Mouse (Mus musculus) limb, embryonic 12.5 days (tissue): Measurements from ENCODE around the gene Spo11. TPM values are rescaled to one million over a fixed set of nuclear protein-coding genes. Genes with fewer than 3 reads are reported as not detected.
A peak's percentile ranks its signal among the peaks of the same experiment; 100 is the strongest.

Experiments used
- ATAC-seq: fragments of 200-750 bp; cut with Nextera tagmentation; 2 replicates; pipeline ENCODE4 v1.8.0; 2017; ENCODE audit warnings: low read depth, moderate TSS enrichment; ENCODE audit not compliant: insufficient number of reproducible peaks, insufficient read depth, low FRiP score, low TSS enrichment
- H3K27ac ChIP-seq: fragments of 300-500 bp; sonication (generic); 2 replicates; pipeline ENCODE4 v1.5.1; 2016; ENCODE audit warnings: mild to moderate bottlenecking, moderate library complexity
- H3K27me3 ChIP-seq: fragments of 300-500 bp; sonication (generic); 2 replicates; pipeline ENCODE4 v1.6.1; 2016; ENCODE audit warnings: mild to moderate bottlenecking, moderate library complexity
- H3K36me3 ChIP-seq: fragments of 300-500 bp; sonication (generic); 2 replicates; pipeline ENCODE4 v1.6.1; 2016; ENCODE audit warnings: mild to moderate bottlenecking, moderate library complexity
- H3K4me1 ChIP-seq: fragments of 300-500 bp; sonication (generic); replicated peaks from 2 replicates; pipeline ENCODE4 v1.6.1; 2016
- H3K4me2 ChIP-seq: fragments of 300-500 bp; sonication (generic); 2 replicates; pipeline ENCODE4 v1.6.1; 2016; ENCODE audit warnings: mild to moderate bottlenecking, moderate library complexity
- H3K4me3 ChIP-seq: fragments of 300-500 bp; sonication (generic); replicated peaks from 2 replicates; pipeline ENCODE4 v1.5.1; 2016; ENCODE audit warnings: mild to moderate bottlenecking
- H3K9ac ChIP-seq: fragments of 300-500 bp; sonication (generic); replicated peaks from 2 replicates; pipeline ENCODE4 v1.6.1; 2016; ENCODE audit warnings: mild to moderate bottlenecking, moderate library complexity
- H3K9me3 ChIP-seq: fragments of 300-500 bp; sonication (generic); 2 replicates; pipeline ENCODE4 v1.6.1; 2016; ENCODE audit warnings: mild to moderate bottlenecking, moderate library complexity
- WGBS: fragments of 180-500 bp; shearing (Covaris S2); methylation state at CpG from one replicate; pipeline ENCODE4 v1.1.7; 2016; 5-methylcytosine and 5-hydroxymethylcytosine counted together
- polyA plus RNA-seq: library from polyadenylated mRNA; unstranded; fragments of >200 nt; fragmentation: Nextera tagmentation; extraction: Ambion mirVana; gene quantifications from 2 replicates; pipeline ENCODE4 v1.2.1, GENCODE M21; 2016

The Spo11 gene
- polyA plus RNA-seq, 1 experiment from 2014 or later = 1.6 TPM

DNA sequence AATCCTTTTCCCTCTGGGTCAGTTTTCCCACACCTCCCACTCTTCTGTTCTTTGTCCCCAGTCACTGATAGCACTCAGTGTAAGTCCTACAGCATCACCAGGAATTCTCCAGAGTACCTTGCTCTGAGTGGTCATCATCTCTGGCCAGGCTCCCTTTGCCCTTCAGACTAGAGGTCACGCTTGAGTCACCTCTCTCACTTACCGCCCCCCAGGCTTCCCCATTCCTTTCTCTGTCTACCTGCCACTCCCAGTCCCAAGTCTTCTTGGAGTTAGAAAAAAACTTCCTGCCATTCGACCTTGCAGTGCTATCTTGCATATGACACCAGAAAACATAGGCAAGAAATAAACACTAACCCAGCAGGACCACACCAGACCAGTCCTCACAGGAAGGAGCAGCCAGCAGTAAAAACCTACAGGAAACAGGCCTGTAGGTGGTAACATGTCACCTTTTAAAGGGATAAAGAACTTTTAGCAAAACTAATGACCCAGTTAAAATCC lies 32.8 kb downstream of the Spo11 start:
- no peak for ATAC-seq
- H3K9me3 ChIP-seq = no peaks in the 10 kb centered on the region
- WGBS = 76% methylated on average over 3 of the region's 3 CpGs
- no peak overlapping the region for H3K27ac ChIP-seq
- 0 out of 2 replicates have a peak, but pooled peaks cover 3% of the 10 kb centered on the region for H3K4me1 ChIP-seq
- H3K4me3 ChIP-seq = no peak overlapping the region
- no peaks in the 10 kb centered on the region for H3K27me3 ChIP-seq
- no peak overlapping the region for H3K4me2 ChIP-seq
- no peak overlapping the region for H3K9ac ChIP-seq
- H3K36me3 ChIP-seq = peaks cover 95% of the 10 kb centered on the region

DNA sequence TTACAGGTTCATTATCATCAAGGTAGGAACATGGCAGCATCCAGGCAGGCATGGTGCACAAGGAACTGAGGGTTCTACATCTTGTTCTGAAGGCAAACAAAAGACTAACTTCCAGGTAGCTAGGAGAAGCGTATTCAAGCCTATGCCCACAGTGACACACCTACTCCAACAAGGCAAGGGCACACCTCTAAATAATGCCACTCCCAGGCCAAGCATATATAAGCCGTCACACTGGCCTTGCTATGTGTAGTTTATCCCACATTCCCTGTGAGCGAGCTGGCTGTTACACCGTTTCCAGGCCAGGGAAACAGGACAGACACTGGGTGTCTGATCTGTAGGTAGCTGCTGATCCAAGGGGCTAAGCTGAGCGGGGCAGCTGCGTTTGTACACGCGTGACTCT lies 33.9 kb downstream of the Spo11 start:
- WGBS = 94% methylated on average over 8 of the region's 8 CpGs
- H3K27ac ChIP-seq = no peak overlapping the region
- peaks cover 100% of the 10 kb centered on the region for H3K36me3 ChIP-seq
- H3K4me3 ChIP-seq = no peak overlapping the region
- H3K4me1 ChIP-seq = 0 out of 2 replicates have a peak, but pooled peaks cover 3% of the 10 kb centered on the region
- no peak overlapping the region for H3K9ac ChIP-seq
- H3K4me2 ChIP-seq = no peak overlapping the region
- no peaks in the 10 kb centered on the region for H3K9me3 ChIP-seq
- no peaks in the 10 kb centered on the region for H3K27me3 ChIP-seq
- ATAC-seq = no peak

DNA sequence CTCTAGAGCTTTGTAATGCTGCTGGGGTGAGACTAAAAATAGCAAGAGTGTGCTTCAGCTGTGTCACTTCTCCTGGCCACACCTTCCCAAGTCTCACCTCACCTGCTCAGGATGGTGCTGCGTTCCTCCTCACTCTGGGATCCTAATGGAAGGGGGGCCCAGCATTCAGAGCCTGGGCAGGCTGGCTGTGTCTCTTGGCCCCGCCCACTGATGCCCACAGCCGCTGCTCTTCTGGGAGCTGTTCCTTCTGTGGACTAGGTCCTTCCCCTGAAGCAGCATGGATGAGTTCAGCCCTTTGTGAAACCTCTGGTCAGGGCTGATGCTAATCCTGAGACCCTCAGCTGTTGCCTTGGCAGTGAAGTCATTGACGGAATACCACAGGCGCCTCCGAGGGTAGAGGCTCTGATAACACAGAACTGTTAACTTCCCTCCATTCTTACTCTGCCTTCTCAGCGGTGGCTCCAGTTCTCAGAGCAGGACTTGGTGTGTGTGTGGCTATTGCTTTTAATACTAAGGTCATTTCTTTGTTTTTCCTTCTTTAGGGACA lies 37.3 kb downstream of the Spo11 start:
- no peak for ATAC-seq
- Histone ChIP-seq H3K9me3 (no peaks in the 10 kb centered on the region), H3K4me3 (no peak overlapping the region), H3K4me1 (peaks cover 15% of the 10 kb centered on the region), H3K4me2 (no peak overlapping the region), H3K27me3 (peaks cover 12% of the 10 kb centered on the region; the same call in 1 of the 2 replicates), H3K9ac (no peak overlapping the region), H3K27ac (no peak overlapping the region), H3K36me3 (peaks cover 66% of the 10 kb centered on the region)
- WGBS = 78% methylated on average over 7 of the region's 7 CpGs

DNA sequence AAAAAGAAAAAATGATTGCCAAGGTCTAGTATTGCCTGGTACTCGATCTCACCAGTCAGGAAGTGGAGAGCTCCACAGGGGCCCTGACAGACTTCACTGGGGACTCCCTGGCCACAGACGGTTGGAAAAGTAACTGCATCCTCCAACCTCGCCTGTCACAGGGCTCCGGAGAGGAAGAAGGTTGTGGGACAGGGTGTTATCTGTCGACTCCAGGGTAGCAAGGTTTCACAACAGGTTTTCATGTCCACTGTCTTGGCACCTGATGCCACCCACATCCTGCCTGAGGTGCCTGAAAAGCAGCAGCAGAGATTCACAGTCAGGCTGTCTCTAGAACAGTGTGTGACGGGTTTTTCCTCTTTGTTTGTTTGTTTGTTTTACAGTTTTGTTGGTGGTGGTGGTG lies 40.4 kb downstream of the Spo11 start:
- Histone ChIP-seq H3K9ac (no peak overlapping the region), H3K27me3 (peaks cover 23% of the 10 kb centered on the region), H3K4me3 (no peak overlapping the region), H3K4me2 (no peak overlapping the region), H3K36me3 (peaks cover 35% of the 10 kb centered on the region), H3K4me1 (peaks cover 27% of the 10 kb centered on the region), H3K9me3 (no peaks in the 10 kb centered on the region), H3K27ac (no peak overlapping the region)
- 41% methylated on average over 6 of the region's 6 CpGs for WGBS
- ATAC-seq = no peak

DNA sequence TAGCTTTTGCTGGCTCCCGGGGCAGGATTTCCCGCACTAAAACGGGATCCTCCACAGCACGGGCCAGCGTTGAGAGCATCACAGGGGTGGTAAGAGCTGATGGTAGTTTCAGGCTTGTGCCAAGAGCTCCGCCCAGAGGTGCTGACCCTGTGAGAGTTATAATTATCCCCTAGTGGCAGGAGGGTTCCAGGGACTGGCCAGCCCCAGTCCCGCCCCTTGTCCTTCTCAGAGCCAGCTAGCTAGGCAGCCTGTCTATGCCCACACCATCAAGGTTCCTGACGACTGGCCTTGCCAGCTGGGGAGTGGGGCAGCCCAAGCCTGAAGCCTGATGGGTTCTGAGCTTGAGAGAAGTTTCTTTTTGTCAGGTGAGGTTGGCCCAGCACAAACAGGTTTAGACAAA lies 41.1 kb downstream of the Spo11 start:
- peaks cover 31% of the 10 kb centered on the region for H3K4me1 ChIP-seq
- ATAC-seq = no peak
- H3K4me3 ChIP-seq = no peak overlapping the region
- peaks cover 28% of the 10 kb centered on the region for H3K36me3 ChIP-seq
- no peak overlapping the region for H3K4me2 ChIP-seq
- peaks cover 23% of the 10 kb centered on the region for H3K27me3 ChIP-seq
- no peak overlapping the region for H3K27ac ChIP-seq
- 12% methylated on average over 8 of the region's 8 CpGs for WGBS
- no peak overlapping the region for H3K9ac ChIP-seq
- no peaks in the 10 kb centered on the region for H3K9me3 ChIP-seq

DNA sequence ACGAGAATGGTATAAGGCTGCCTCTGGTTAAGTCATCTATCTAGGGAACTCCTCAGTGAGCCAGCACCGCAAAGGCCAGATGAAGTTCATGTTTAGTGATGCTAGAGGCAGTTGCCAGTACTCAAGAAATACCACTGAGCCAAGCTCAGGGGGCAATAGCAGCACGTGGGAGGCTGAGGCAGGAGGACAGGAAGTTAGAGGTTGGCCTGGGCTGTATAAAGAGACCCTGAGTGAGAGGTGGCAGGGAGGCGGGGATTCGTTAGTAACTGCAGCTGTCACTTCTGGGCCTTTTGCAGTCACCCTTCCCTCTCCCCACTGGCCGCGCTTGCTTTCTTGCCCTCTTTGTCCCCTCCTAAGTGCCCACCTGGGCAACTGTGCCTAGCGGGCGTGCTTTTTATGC lies 41.8 kb downstream of the Spo11 start:
- Histone ChIP-seq H3K4me2 (peak overlapping the region; percentile 73), H3K4me1 (peaks cover 38% of the 10 kb centered on the region), H3K4me3 (peak overlapping the region; percentile 40), H3K27me3 (peaks cover 23% of the 10 kb centered on the region), H3K36me3 (peaks cover 25% of the 10 kb centered on the region), H3K9ac (peak overlapping the region; percentile 46), H3K9me3 (no peaks in the 10 kb centered on the region), H3K27ac (no peak overlapping the region)
- no peak for ATAC-seq
- 13% methylated on average over 9 of the region's 9 CpGs for WGBS

DNA sequence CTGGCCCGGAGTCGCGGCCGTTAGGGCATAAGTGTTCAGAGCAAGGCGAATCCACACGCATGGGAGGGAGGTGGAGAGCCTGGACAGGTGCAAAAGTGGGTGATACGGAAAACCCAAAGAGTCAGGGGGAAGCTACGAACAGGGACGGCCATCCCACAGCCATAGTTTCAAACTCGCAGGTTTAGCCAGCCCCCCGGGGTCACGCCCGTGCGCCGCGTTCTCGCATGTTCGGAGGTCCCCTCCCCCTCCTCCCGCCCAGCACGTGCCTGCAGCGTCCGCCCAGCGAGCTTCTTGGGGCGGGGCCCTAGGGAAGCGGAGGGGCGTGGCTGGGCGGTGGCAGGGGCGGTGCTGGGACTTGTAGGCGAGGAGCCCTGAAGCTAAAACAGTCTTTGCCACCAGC lies 42.3 kb downstream of the Spo11 start:
- Histone ChIP-seq H3K4me1 (peaks cover 41% of the 10 kb centered on the region), H3K9ac (peak overlapping the region; percentile 46), H3K9me3 (no peaks in the 10 kb centered on the region), H3K4me2 (peak overlapping the region; percentile 73), H3K4me3 (peak overlapping the region; percentile 40), H3K36me3 (peaks cover 24% of the 10 kb centered on the region), H3K27me3 (peaks cover 23% of the 10 kb centered on the region), H3K27ac (no peak overlapping the region)
- ATAC-seq = peak; percentile 44
- under 1% methylated on average over 28 of the region's 29 CpGs for WGBS

DNA sequence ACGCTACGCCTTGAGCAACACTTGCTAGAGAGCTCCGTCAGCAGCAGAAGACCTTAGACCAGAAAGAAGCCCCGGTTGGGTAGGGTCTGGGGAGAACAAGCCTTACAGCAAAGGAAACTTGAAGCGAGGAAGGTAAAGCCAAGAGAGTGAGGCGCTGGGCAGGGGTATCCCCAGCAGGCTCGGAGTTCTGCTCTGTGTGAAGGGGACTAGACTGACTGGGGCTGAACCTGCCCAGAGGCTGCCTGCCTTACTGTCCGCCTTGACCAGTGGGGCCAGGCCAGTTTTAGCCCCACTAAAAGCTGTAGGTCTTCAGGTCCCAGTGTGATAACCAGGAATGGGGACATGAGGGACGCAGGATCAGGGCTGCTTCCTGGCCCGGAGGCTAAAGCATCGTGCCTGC lies 42.9 kb downstream of the Spo11 start, which contains the start of gene Rbm38:
Gene Rbm38, plus strand, starts transcription at position 69 of the 400 bp plus-strand sequence.
- WGBS = 31% methylated on average over 11 of the region's 11 CpGs
- H3K27ac ChIP-seq = no peak within 1 kb of the TSS

DNA sequence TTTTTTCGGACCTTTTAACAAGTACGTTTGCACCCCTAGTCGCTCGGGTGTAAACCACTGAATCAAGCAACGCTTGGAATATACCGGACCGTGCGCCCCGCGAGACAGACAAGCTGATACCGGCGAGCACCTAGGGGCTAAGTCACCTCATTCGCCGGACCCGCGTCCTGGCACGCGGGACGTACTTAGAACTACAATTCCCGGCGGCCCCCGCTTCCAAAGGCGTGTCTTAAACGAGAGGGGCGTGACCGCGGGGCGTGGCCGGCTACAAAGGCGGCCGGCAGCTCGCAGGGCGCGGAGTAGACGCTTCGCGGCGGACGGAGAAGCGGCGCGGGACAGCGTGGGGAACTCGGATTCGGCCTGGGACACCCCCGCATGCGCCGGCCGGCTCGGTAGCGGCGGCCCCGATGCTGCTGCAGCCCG lies 44.1 kb downstream of the Spo11 start:
- Histone ChIP-seq H3K4me1 (peaks cover 60% of the 10 kb centered on the region), H3K27me3 (peaks cover 23% of the 10 kb centered on the region), H3K36me3 (peaks cover 24% of the 10 kb centered on the region; the same call in 1 of the 2 replicates), H3K4me2 (peak overlapping the region; percentile 80), H3K9me3 (no peaks in the 10 kb centered on the region), H3K27ac (peak overlapping the region; percentile 66), H3K4me3 (peak overlapping the region; percentile 79), H3K9ac (peak overlapping the region; percentile 72)
- WGBS = under 1% methylated on average over 54 of the region's 54 CpGs
- peak; percentile 52 for ATAC-seq

More for the DNA sequence above, 42.9 kb downstream of the Spo11 start, which contains the start of gene Rbm38:
- Histone ChIP-seq H3K9ac (peak within 1 kb of the TSS; percentile 46), H3K4me1 (peaks cover 47% of the 10 kb centered on the region), H3K4me2 (peak within 1 kb of the TSS; percentile 80), H3K4me3 (peak within 1 kb of the TSS; percentile 79), H3K36me3 (peaks cover 24% of the 10 kb centered on the region), H3K9me3 (no peaks in the 10 kb centered on the region), H3K27me3 (peaks cover 23% of the 10 kb centered on the region)
- no peak for ATAC-seq

DNA sequence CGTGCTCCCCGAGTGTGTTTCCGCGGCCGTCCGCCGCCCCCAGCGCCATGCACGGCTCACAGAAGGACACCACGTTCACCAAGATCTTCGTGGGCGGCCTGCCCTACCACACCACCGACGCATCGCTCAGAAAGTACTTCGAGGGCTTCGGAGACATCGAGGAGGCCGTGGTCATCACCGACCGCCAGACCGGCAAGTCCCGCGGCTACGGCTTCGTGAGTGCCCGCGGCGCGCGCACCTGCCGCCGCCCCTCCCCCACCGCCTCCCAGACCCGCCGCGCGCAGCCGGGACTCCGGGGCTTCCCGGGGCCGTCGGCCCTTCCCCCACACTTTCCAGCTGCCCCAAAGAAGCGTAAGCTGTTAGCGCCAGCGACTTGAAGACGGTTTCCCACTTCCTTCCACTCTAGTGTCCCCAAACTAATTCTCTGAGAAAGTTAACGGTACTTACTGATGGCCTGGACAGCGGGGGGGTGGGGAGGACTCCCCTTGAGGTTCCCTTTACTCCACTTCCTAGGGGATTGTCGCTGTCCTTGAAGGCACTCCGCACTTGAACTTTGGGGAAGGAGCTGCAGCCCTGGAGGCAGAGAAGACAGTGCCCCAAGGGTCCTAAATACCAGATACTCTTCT lies 44.7 kb downstream of the Spo11 start:
- H3K27me3 ChIP-seq = peaks cover 23% of the 10 kb centered on the region
- peak overlapping the region; percentile 66 for H3K27ac ChIP-seq
- H3K9me3 ChIP-seq = no peaks in the 10 kb centered on the region
- H3K36me3 ChIP-seq = peaks cover 29% of the 10 kb centered on the region
- peak; percentile 21; the same call in 1 of the 2 replicates for ATAC-seq
- H3K9ac ChIP-seq = peak overlapping the region; percentile 72
- peak overlapping the region; percentile 79 for H3K4me3 ChIP-seq
- peaks cover 65% of the 10 kb centered on the region for H3K4me1 ChIP-seq
- peak overlapping the region; percentile 80 for H3K4me2 ChIP-seq
- WGBS = under 1% methylated on average over 51 of the region's 51 CpGs

DNA sequence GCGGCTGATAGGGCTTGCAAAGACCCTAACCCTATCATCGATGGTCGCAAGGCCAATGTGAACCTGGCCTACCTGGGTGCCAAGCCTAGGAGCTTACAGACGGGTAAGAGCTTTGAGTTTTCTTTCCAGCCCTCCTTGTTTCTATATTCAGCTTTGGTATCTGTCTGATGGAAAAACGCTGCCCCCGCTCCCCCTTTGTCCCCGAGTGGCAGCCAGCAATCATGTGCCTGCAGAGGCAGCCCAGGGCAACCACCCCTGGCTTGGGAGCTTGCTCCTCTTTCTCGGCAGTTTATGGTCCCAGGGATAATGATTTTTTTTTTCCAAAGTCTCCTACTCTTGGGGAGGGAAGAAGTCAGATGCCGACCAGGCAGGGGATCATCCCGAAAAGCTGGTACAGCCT lies 45.3 kb downstream of the Spo11 start:
- Histone ChIP-seq H3K27ac (no peak overlapping the region), H3K4me1 (peaks cover 71% of the 10 kb centered on the region), H3K9me3 (no peaks in the 10 kb centered on the region), H3K4me3 (peak overlapping the region; percentile 79), H3K4me2 (peak overlapping the region; percentile 80), H3K9ac (peak overlapping the region; percentile 72), H3K27me3 (peaks cover 23% of the 10 kb centered on the region), H3K36me3 (peaks cover 35% of the 10 kb centered on the region)
- no peak for ATAC-seq
- 35% methylated on average over 10 of the region's 10 CpGs for WGBS
